Mouse (Mus musculus) myocyte (in vitro differentiated cells): ENCODE measurements around the gene Dnal1.
"Not testable (repeated sequence)": the region's sequence is repeated elsewhere in the genome, so short reads cannot be mapped to it uniquely, and the experiment has no call there.

Source experiments
- MAX ChIP-seq: IDR thresholded peaks from one replicate; pipeline ENCODE4 v1.6.1; 2011; ENCODE audit warnings: low read depth, mild to moderate bottlenecking, control low read depth
- MYOD1 ChIP-seq, 3 experiments: IDR thresholded peaks; one replicate each; pipeline ENCODE4 v1.6.1; 2011; ENCODE audit warnings: control low read depth in 2 of 3, low read depth in 2 of 3, mild to moderate bottlenecking in 2 of 3, moderate library complexity in 1 of 3; ENCODE audit not compliant: insufficient read length in 2 of 3, control insufficient read depth in 1 of 3
- MYOG ChIP-seq, 3 experiments: IDR thresholded peaks; one replicate each; pipeline ENCODE4 v1.6.1; 2011; ENCODE audit warnings: control low read depth in 2 of 3, low read depth in 2 of 3, mild to moderate bottlenecking in 2 of 3; ENCODE audit not compliant: insufficient read length in 2 of 3, control insufficient read depth in 1 of 3, insufficient read depth in 1 of 3
- POLR2A ChIP-seq: IDR thresholded peaks from one replicate; pipeline ENCODE4 v1.6.1; 2011; ENCODE audit warnings: low read depth, mild to moderate bottlenecking, control low read depth, moderate library complexity; ENCODE audit not compliant: insufficient read length
- POLR2AphosphoS2 ChIP-seq: IDR thresholded peaks from one replicate; pipeline ENCODE4 v1.6.1; 2011; ENCODE audit warnings: low read depth, control low read depth; ENCODE audit not compliant: insufficient read length

DNA sequence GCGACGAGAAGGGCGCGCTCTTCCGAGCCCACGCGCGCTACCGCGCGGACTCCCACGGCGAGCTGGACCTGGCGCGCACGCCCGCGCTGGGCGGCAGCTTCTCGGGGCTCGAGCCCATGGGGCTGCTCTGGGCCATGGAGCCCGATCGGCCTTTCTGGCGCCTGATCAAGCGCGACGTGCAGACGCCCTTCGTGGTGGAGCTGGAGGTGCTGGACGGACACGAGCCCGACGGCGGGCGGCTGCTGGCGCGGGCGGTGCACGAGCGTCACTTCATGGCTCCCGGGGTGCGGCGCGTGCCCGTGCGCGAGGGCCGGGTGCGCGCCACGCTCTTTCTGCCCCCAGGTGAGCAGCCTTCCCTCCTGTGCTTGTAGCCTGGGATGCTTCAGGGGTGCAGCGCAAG is 44.6 kb upstream of the Dnal1 start:
- TF ChIP-seq POLR2A; POLR2AphosphoS2; MYOG (IDR thresholded peaks at IDR 0.05; ENCODE audit: control insufficient read depth in 1 of 3, insufficient read depth in 1 of 3, insufficient read length in 2 of 3, low read depth in 2 of 3); MAX; MYOD1 (IDR thresholded peaks at IDR 0.05; ENCODE audit: control insufficient read depth in 1 of 3, insufficient read length in 2 of 3, low read depth in 2 of 3): not testable (repeated sequence)
